Mouse (Mus musculus): ENCODE measurements around the gene Gtf2i. TPM values are rescaled to one million over a fixed set of nuclear protein-coding genes. Genes with fewer than 3 reads are reported as not detected.

Gtf2i gene
- polyA plus RNA-seq, 1 experiment = 79.7 TPM

- Histone ChIP-seq H3ac (ENCODE audit: control insufficient read depth, insufficient read length) (no peak overlapping the region), H3K36me3 (ENCODE audit: control insufficient read depth, insufficient read depth) (peaks cover 39% of the 10 kb centered on the region), H3K4me2 (ENCODE audit: low read depth) (no peak overlapping the region), H3K4me3 (no peak overlapping the region), H3K79me2 (ENCODE audit: control insufficient read depth, insufficient read depth) (no peaks in the 10 kb centered on the region), H3K27me3 (ENCODE audit: control insufficient read depth, insufficient read depth, insufficient read length) (no peaks in the 10 kb centered on the region)
- TF ChIP-seq USF1 (IDR thresholded peaks at IDR 0.05; ENCODE audit: low read depth) = no peak
- no peak for TF ChIP-seq POLR2AphosphoS2 (IDR thresholded peaks at IDR 0.05; ENCODE audit: insufficient read length, low read depth)
- TF ChIP-seq SRF (IDR thresholded peaks at IDR 0.05; ENCODE audit: control insufficient read depth, insufficient read length, low read depth) = no peak
Measured at GRCm38 (mm10) chr5:134266404-134266803, 48.2 kb downstream of the Gtf2i start.

- no peak overlapping the region for H3K4me2 ChIP-seq (ENCODE audit: low read depth)
- no peak overlapping the region for H3K4me3 ChIP-seq
- TF ChIP-seq SRF (IDR thresholded peaks at IDR 0.05; ENCODE audit: control insufficient read depth, insufficient read length, low read depth) (no peak), CEBPB (IDR thresholded peaks at IDR 0.05; ENCODE audit: insufficient read depth, poor library complexity, severe bottlenecking) (no peak), MYOD1 (IDR thresholded peaks at IDR 0.05; ENCODE audit: control insufficient read depth in 1 of 3, insufficient read length in 2 of 3, low read depth in 2 of 3) (no peak), TCF3 (IDR thresholded peaks at IDR 0.05; ENCODE audit: insufficient read length, low read depth) (no peak), POLR2AphosphoS2 (IDR thresholded peaks at IDR 0.05; ENCODE audit: insufficient read length, low read depth) (no peak), POLR2A (IDR thresholded peaks at IDR 0.05; ENCODE audit: insufficient read length, low read depth) (no peak), REST (IDR thresholded peaks at IDR 0.05; ENCODE audit: insufficient read depth, insufficient read length) (no peak), E2F4 (IDR thresholded peaks at IDR 0.05; ENCODE audit: insufficient read depth) (no peak), TCF12 (IDR thresholded peaks at IDR 0.05; ENCODE audit: insufficient read depth, poor library complexity, severe bottlenecking) (no peak), MAX (IDR thresholded peaks at IDR 0.05; ENCODE audit: low read depth) (no peak), MYOG (IDR thresholded peaks at IDR 0.05; ENCODE audit: control insufficient read depth in 1 of 3, insufficient read depth in 1 of 3, insufficient read length in 2 of 3, low read depth in 2 of 3) (no peak), USF1 (IDR thresholded peaks at IDR 0.05; ENCODE audit: low read depth) (no peak)
- H3K36me3 ChIP-seq (ENCODE audit: control insufficient read depth, insufficient read depth) = peaks cover 39% of the 10 kb centered on the region
- H3ac ChIP-seq (ENCODE audit: control insufficient read depth, insufficient read length) = no peak overlapping the region
- H3K79me2 ChIP-seq (ENCODE audit: control insufficient read depth, insufficient read depth) = no peaks in the 10 kb centered on the region
- H3K27me3 ChIP-seq (ENCODE audit: control insufficient read depth, insufficient read depth, insufficient read length) = no peaks in the 10 kb centered on the region
Measured at GRCm38 (mm10) chr5:134265890-134266289, 48.7 kb downstream of the Gtf2i start.

GRCm38 (mm10) chr5:134260001-134260636 is 54.4 kb downstream of the Gtf2i start:
- no peaks in the 10 kb centered on the region for H3K27me3 ChIP-seq (ENCODE audit: control insufficient read depth, insufficient read depth, insufficient read length)
- no peak for TF ChIP-seq USF1 (IDR thresholded peaks at IDR 0.05; ENCODE audit: low read depth)
- no peak overlapping the region for H3K4me2 ChIP-seq (ENCODE audit: low read depth)
- no peak overlapping the region for H3K4me3 ChIP-seq
- H3K79me2 ChIP-seq (ENCODE audit: control insufficient read depth, insufficient read depth) = no peaks in the 10 kb centered on the region
- H3K36me3 ChIP-seq (ENCODE audit: control insufficient read depth, insufficient read depth) = peaks cover 66% of the 10 kb centered on the region
- no peak overlapping the region for H3ac ChIP-seq (ENCODE audit: control insufficient read depth, insufficient read length)

GRCm38 (mm10) chr5:134258934-134259333 is 55.6 kb downstream of the Gtf2i start:
- no peaks in the 10 kb centered on the region for H3K27me3 ChIP-seq (ENCODE audit: control insufficient read depth, insufficient read depth, insufficient read length)
- no peak overlapping the region for H3K4me2 ChIP-seq (ENCODE audit: low read depth)
- H3K36me3 ChIP-seq (ENCODE audit: control insufficient read depth, insufficient read depth) = peaks cover 58% of the 10 kb centered on the region
- H3ac ChIP-seq (ENCODE audit: control insufficient read depth, insufficient read length) = no peak overlapping the region
- no peaks in the 10 kb centered on the region for H3K79me2 ChIP-seq (ENCODE audit: control insufficient read depth, insufficient read depth)
- no peak overlapping the region for H3K4me3 ChIP-seq
- TF ChIP-seq E2F4 (IDR thresholded peaks at IDR 0.05; ENCODE audit: insufficient read depth) (no peak), TCF12 (IDR thresholded peaks at IDR 0.05; ENCODE audit: insufficient read depth, poor library complexity, severe bottlenecking) (no peak), USF1 (IDR thresholded peaks at IDR 0.05; ENCODE audit: low read depth) (no peak), MYOD1 (IDR thresholded peaks at IDR 0.05; ENCODE audit: control insufficient read depth in 1 of 3, insufficient read length in 2 of 3, low read depth in 2 of 3) (no peak), TCF3 (IDR thresholded peaks at IDR 0.05; ENCODE audit: insufficient read length, low read depth) (no peak), POLR2A (IDR thresholded peaks at IDR 0.05; ENCODE audit: insufficient read length, low read depth) (no peak), POLR2AphosphoS2 (IDR thresholded peaks at IDR 0.05; ENCODE audit: insufficient read length, low read depth) (no peak), MAX (IDR thresholded peaks at IDR 0.05; ENCODE audit: low read depth) (no peak), CEBPB (IDR thresholded peaks at IDR 0.05; ENCODE audit: insufficient read depth, poor library complexity, severe bottlenecking) (no peak), SRF (IDR thresholded peaks at IDR 0.05; ENCODE audit: control insufficient read depth, insufficient read length, low read depth) (no peak), MYOG (IDR thresholded peaks at IDR 0.05; ENCODE audit: control insufficient read depth in 1 of 3, insufficient read depth in 1 of 3, insufficient read length in 2 of 3, low read depth in 2 of 3) (no peak), REST (IDR thresholded peaks at IDR 0.05; ENCODE audit: insufficient read depth, insufficient read length) (no peak)

GRCm38 (mm10) chr5:134258395-134258794 is 56.2 kb downstream of the Gtf2i start:
- no peak overlapping the region for H3K4me2 ChIP-seq (ENCODE audit: low read depth)
- H3K27me3 ChIP-seq (ENCODE audit: control insufficient read depth, insufficient read depth, insufficient read length) = no peaks in the 10 kb centered on the region
- no peak overlapping the region for H3K4me3 ChIP-seq
- peaks cover 53% of the 10 kb centered on the region for H3K36me3 ChIP-seq (ENCODE audit: control insufficient read depth, insufficient read depth)
- no peak for TF ChIP-seq TCF12 (IDR thresholded peaks at IDR 0.05; ENCODE audit: insufficient read depth, poor library complexity, severe bottlenecking)
- TF ChIP-seq E2F4 (IDR thresholded peaks at IDR 0.05; ENCODE audit: insufficient read depth) = no peak
- no peak for TF ChIP-seq MAX (IDR thresholded peaks at IDR 0.05; ENCODE audit: low read depth)
- TF ChIP-seq TCF3 (IDR thresholded peaks at IDR 0.05; ENCODE audit: insufficient read length, low read depth) = no peak
- no peak for TF ChIP-seq POLR2AphosphoS2 (IDR thresholded peaks at IDR 0.05; ENCODE audit: insufficient read length, low read depth)
- TF ChIP-seq SRF (IDR thresholded peaks at IDR 0.05; ENCODE audit: control insufficient read depth, insufficient read length, low read depth) = no peak
- H3ac ChIP-seq (ENCODE audit: control insufficient read depth, insufficient read length) = no peak overlapping the region
- H3K79me2 ChIP-seq (ENCODE audit: control insufficient read depth, insufficient read depth) = no peaks in the 10 kb centered on the region
